ENCODE assay signal across 14 mouse cellular contexts in genomic region chr12:82069621-82070020, GRCm38 (mm10).
DNase-seq lines count a peak whose midpoint lies in the region.
"Had no signal": no experiment of that assay in that cellular context is flagged by ENCODE, and none has a peak within 500 bp of the region (broad histone marks: within the 10 kb centered on the region; RNA-seq: fewer than 3 reads in every experiment).

No protein-coding gene starts in this region.

- DNase-seq in frontal cortex, adult 2 months (ENCODE audit: extremely low spot score in 1 of 2, low spot score in 1 of 2), result peak; percentile 46 to 75
- DNase-seq in frontal cortex, postnatal 10 days (ENCODE audit: low spot score in 2 of 2), result no peak
- DNase-seq in layer of hippocampus, adult 9-11 months, result peak; percentile 14
- no peak for DNase-seq in layer of hippocampus, postnatal 25 days (ENCODE audit: extremely low spot score in 1 of 2, low spot score in 1 of 2)
- DNase-seq in right cerebral cortex, postnatal 25 days, result peak; percentile 48
- no peak for DNase-seq in right cerebral cortex, postnatal 10 days (ENCODE audit: low spot score in 2 of 2)
- DNase-seq in right cerebral cortex, postnatal 36 days (ENCODE audit: low spot score in 2 of 2), result peak; percentile 34 to 70
- DNase-seq in thymus, postnatal 4 days, result no peak
- DNase-seq: adrenal gland, postnatal 10 days; cerebellum, adult 11-12 months; cerebellum, adult 9-10 months; cerebellum, postnatal 25 days; gastrocnemius, postnatal 14 days; heart, postnatal 4 days had no signal

Comparison
In these comparisons a context has a peak if more than half of its experiments do, and no peak if none do; other contexts are left out.
1. DNase-seq: peak in frontal cortex, adult 2 months (2 of 2), layer of hippocampus, adult 9-11 months (single experiment), right cerebral cortex, postnatal 25 days (single experiment) and right cerebral cortex, postnatal 36 days (2 of 2); none in frontal cortex, postnatal 10 days (0 of 2), layer of hippocampus, postnatal 25 days (0 of 2), right cerebral cortex, postnatal 10 days (0 of 2) and thymus, postnatal 4 days (single experiment).